In the genomic region with DNA sequence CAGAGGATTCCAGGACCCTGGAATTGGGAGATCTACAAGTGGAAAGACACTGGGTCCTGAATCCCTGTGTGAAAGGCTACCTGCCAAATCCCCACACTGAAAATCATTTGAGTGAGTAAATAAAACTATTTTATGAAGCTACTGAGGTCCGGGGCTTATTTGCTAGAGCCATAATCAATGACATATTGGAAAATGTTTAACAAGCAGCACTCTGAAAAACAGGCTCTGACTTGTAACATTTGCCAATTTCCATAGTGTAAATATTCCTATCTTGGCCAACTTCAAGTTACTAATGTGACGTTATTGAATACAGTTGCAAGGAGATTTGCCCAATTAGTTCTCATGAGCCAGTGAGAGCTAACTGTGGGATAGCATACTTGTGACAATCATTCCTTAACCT, we compare ENCODE assay signal across 19 mouse cellular contexts.
A peak's percentile ranks its signal among the peaks of the same experiment; 100 is the strongest.
DNase-seq lines count a peak whose midpoint lies in the region; TF ChIP-seq lines count a peak whose summit lies in the region.
"Had no signal": no experiment of that assay in that cellular context is flagged by ENCODE, and none has a peak within 500 bp of the region (broad histone marks: within the 10 kb centered on the region; RNA-seq: fewer than 3 reads in every experiment).

No protein-coding gene starts in this region.

- H3K27me3 ChIP-seq in liver, adult 2 months (ENCODE audit: control insufficient read depth, insufficient read depth, low read length), result peaks cover 7% of the 10 kb centered on the region; the same call in 1 of the 2 replicates
- H3K27me3 ChIP-seq: embryonic facial prominence, embryonic 12.5 days; embryonic facial prominence, embryonic 15.5 days; forebrain, embryonic 12.5 days had no signal

- 15% methylated on average over 2 of the region's 2 CpGs for WGBS in liver, adult 2 months

- peak; percentile 33 for DNase-seq in heart, adult 11 months
- DNase-seq in heart, postnatal 25 days (ENCODE audit: low spot score), result no peak
- peak; percentile 90 for DNase-seq in liver, adult 2 months (ENCODE audit: extremely low read depth, low read depth, low spot score)
- no peak for DNase-seq in liver
- DNase-seq: adrenal gland, adult 2 months; adrenal gland, postnatal 10 days; adrenal gland, postnatal 25 days; cerebellum, adult 11 months; cerebellum, adult 18-20 months; cerebellum, adult 8-10 months; cerebellum, adult 9-11 months; cerebellum, postnatal 14 days; cerebellum, postnatal 36 days; embryo, embryonic 11 days had no signal

- TF ChIP-seq CTCF in liver, adult 2 months (IDR thresholded peaks at IDR 0.05; ENCODE audit: low read depth, low read length), result no peak

- H3K4me1 ChIP-seq in liver, adult 2 months (ENCODE audit: control insufficient read depth, insufficient read depth, low read length), result peaks cover 3% of the 10 kb centered on the region; the same call in 1 of the 2 replicates
- H3K4me1 ChIP-seq: forebrain, embryonic 10.5 days; forebrain, embryonic 12.5 days had no signal

- intact Hi-C loops in heart, postnatal 25 days (cut with DNase I), result no loop called here

- no peaks in the 10 kb centered on the region for H3K36me3 ChIP-seq in liver, adult 2 months (ENCODE audit: control insufficient read depth, insufficient read depth, low read length)
- H3K36me3 ChIP-seq: embryonic facial prominence, embryonic 12.5 days; embryonic facial prominence, embryonic 15.5 days; forebrain, embryonic 10.5 days; forebrain, embryonic 12.5 days had no signal

- no peak for TF ChIP-seq POLR2A in liver, adult 2 months (IDR thresholded peaks at IDR 0.05; ENCODE audit: extremely low read depth, insufficient read depth, low read length)

- H3K4me3 ChIP-seq in liver, adult 2 months (ENCODE audit: insufficient read depth, low read depth, low read length), result no peak overlapping the region
- H3K4me3 ChIP-seq: embryonic facial prominence, embryonic 12.5 days; embryonic facial prominence, embryonic 15.5 days; erythroblast, embryonic 14.5 days; forebrain, embryonic 10.5 days; forebrain, embryonic 12.5 days had no signal

- H3K27ac ChIP-seq in liver, adult 2 months (replicated peaks; ENCODE audit: insufficient read depth, low read depth, low read length), result no peak overlapping the region
- H3K27ac ChIP-seq: embryonic facial prominence, embryonic 12.5 days; embryonic facial prominence, embryonic 15.5 days; forebrain, embryonic 10.5 days; forebrain, embryonic 12.5 days had no signal

- no peaks in the 10 kb centered on the region for H3K79me2 ChIP-seq in liver, adult 2 months (ENCODE audit: control insufficient read depth, insufficient read depth, low read length)

- H3K9ac ChIP-seq in liver, adult 2 months (ENCODE audit: low read depth, low read length), result no peak overlapping the region
- H3K9ac ChIP-seq: embryonic facial prominence, embryonic 12.5 days; embryonic facial prominence, embryonic 15.5 days; forebrain, embryonic 12.5 days had no signal

Comparison
In these comparisons a context has a peak if more than half of its experiments do, and no peak if none do; other contexts are left out.
1. DNase-seq: peak in heart, adult 11 months (single experiment) and liver, adult 2 months (single experiment); none in heart, postnatal 25 days (single experiment) and liver (single experiment).